Mouse (Mus musculus) embryonic facial prominence, embryonic 11.5 days (tissue): ENCODE measurements around the gene Scd1. TPM values are rescaled to one million over a fixed set of nuclear protein-coding genes. Genes with fewer than 3 reads are reported as not detected.

Source experiments
- ATAC-seq: fragments of 200-750 bp; cut with Nextera tagmentation; replicated peaks from 2 replicates; pipeline ENCODE4 v1.8.0; 2017; ENCODE audit warnings: low read depth; ENCODE audit not compliant: insufficient number of reproducible peaks, low FRiP score, low TSS enrichment
- DNase-seq: peaks from one replicate; pipeline ENCODE4 v3.0.0-alpha.2; 2015; ENCODE audit warnings: low spot score
- H3K27ac ChIP-seq: fragments of 300-500 bp; sonication (generic); replicated peaks from 2 replicates; pipeline ENCODE4 v1.5.1; 2014; ENCODE audit warnings: mild to moderate bottlenecking, low read depth, low read length, control low read depth
- H3K27me3 ChIP-seq: fragments of 300-500 bp; sonication (generic); 2 replicates; pipeline ENCODE4 v1.6.1; 2014; ENCODE audit warnings: mild to moderate bottlenecking, low read length, moderate library complexity, mixed read lengths; ENCODE audit not compliant: control insufficient read depth, insufficient read depth
- H3K36me3 ChIP-seq: fragments of 300-500 bp; sonication (generic); replicated peaks from 2 replicates; pipeline ENCODE4 v1.6.1; 2014; ENCODE audit warnings: low read depth, mild to moderate bottlenecking, low read length, moderate library complexity, mixed read lengths; ENCODE audit not compliant: control insufficient read depth, insufficient read depth
- H3K4me1 ChIP-seq: fragments of 300-500 bp; sonication (generic); 2 replicates; pipeline ENCODE4 v1.6.1; 2014; ENCODE audit warnings: low read length, mixed read lengths; ENCODE audit not compliant: control insufficient read depth, insufficient read depth
- H3K4me2 ChIP-seq: fragments of 300-500 bp; sonication (generic); 2 replicates; pipeline ENCODE4 v1.6.1; 2014; ENCODE audit warnings: low read depth, mild to moderate bottlenecking, control low read depth, low read length, moderate library complexity
- H3K4me3 ChIP-seq: fragments of 300-500 bp; sonication (generic); 2 replicates; pipeline ENCODE4 v1.5.1; 2014; ENCODE audit warnings: low read depth, low read length, control low read depth
- H3K9ac ChIP-seq: fragments of 300-500 bp; sonication (generic); replicated peaks from 2 replicates; pipeline ENCODE4 v1.6.1; 2014; ENCODE audit warnings: mild to moderate bottlenecking, control low read depth, low read length
- H3K9me3 ChIP-seq: fragments of 300-500 bp; sonication (generic); replicated peaks from 2 replicates; pipeline ENCODE4 v1.6.1; 2016; ENCODE audit warnings: mild to moderate bottlenecking, low read length, inconsistent platforms, mixed read lengths; ENCODE audit not compliant: control insufficient read depth
- WGBS: fragments of 180-500 bp; shearing (Covaris S2); extraction: QIAGEN DNeasy Blood & Tissue Kit; methylation state at CpG from one replicate; pipeline ENCODE4 v1.1.7; 2014; 5-methylcytosine and 5-hydroxymethylcytosine counted together
- polyA plus RNA-seq: library from polyadenylated mRNA; unstranded; fragments of >200 nt; fragmentation: Nextera tagmentation; extraction: Ambion mirVana; gene quantifications from 2 replicates; pipeline ENCODE4 v1.2.1, GENCODE M21; 2014

Scd1 gene
- polyA plus RNA-seq, 1 experiment from 2014 or later, result 14.2 TPM

DNA sequence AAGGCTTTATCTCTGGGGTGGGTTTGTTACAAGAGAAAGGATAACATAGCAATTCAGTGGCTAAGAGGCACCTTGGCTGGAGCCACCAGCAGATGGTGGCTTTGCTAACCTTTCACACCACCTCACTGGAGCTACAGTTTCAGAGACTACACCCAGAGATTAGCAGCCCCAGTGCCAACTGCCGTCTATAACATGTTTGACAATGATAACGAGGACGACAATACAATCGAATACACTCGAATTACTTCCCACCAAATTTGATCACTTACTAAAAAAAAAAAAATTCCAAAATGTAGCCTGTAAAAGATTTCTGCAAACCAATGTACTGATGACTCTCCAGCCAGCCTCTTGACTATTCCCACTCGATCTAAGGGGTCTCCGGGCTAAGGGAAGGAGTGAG lies 12.7 kb downstream of the Scd1 start:
- Histone ChIP-seq H3K4me2 (no peak overlapping the region), H3K4me3 (no peak overlapping the region), H3K27me3 (no peaks in the 10 kb centered on the region), H3K36me3 (no peaks in the 10 kb centered on the region), H3K4me1 (no peaks in the 10 kb centered on the region), H3K9me3 (no peaks in the 10 kb centered on the region), H3K27ac (no peak overlapping the region), H3K9ac (no peak overlapping the region)
- no peak for ATAC-seq
- no peak for DNase-seq
- 88% methylated on average over 7 of the region's 7 CpGs for WGBS

DNA sequence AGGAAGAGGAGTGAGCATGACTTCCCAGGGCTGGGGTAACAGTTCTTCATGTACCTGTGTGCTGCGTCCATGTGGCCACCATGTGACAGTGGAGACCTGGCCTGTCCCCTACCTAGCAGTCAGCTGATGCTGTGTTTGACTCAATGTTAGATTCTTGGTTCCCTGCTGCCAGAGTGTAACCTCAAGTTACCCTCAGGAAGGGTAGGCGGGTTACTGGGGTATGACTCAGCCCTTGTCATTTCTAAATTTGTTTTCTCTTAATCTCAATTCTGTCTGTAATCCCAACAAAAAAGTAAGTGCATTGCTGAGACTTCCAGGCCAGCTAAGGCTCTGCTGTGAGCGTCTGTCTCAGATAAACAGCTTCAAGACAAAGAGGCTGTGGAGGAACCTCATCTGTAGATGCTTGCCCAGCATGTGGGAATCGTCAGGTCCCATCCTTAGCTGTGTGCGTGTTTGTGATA lies 13.7 kb downstream of the Scd1 start:
- Histone ChIP-seq H3K27me3 (no peaks in the 10 kb centered on the region), H3K9ac (no peak overlapping the region), H3K36me3 (no peaks in the 10 kb centered on the region), H3K4me1 (no peaks in the 10 kb centered on the region), H3K4me2 (no peak overlapping the region), H3K4me3 (no peak overlapping the region), H3K27ac (no peak overlapping the region), H3K9me3 (no peaks in the 10 kb centered on the region)
- ATAC-seq (no peak), DNase-seq (no peak)
- 76% methylated on average over 5 of the region's 5 CpGs for WGBS

DNA sequence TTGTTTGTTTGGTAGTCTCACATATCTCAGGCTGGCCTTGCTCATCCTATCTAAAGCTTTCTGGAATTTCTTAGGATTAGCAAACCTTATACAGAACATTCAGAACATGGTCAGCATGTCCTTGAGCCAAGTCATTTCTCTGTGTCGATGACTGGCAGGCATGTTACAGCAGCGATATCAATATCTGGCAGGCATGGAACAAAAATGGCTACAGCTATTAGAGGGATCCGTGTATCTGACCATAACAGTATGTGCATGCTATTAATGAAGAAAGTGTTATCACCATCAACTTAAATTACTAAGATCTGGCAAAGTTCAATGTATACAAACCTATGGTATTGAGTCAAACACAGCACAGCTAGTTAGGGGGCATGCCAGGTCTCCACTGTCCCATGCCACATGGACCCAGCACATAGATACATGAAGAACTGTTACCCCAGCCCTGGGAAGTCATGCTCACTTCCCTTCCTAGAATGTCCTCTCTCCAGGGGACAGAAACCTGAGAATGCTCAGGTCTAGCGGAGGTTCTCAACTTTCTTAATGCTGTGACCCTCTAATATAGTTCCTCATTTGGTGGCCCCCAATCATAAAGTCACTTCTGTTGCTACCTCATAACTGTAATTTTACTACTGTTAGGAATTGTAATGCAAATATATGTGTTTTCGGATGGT lies 15.2 kb downstream of the Scd1 start:
- 76% methylated on average over 5 of the region's 5 CpGs for WGBS
- no peak overlapping the region for H3K4me2 ChIP-seq
- no peak overlapping the region for H3K27ac ChIP-seq
- no peak overlapping the region for H3K4me3 ChIP-seq
- ATAC-seq (no peak), DNase-seq (no peak)
- no peaks in the 10 kb centered on the region for H3K9me3 ChIP-seq
- H3K9ac ChIP-seq, result no peak overlapping the region
- no peaks in the 10 kb centered on the region for H3K36me3 ChIP-seq
- no peaks in the 10 kb centered on the region for H3K4me1 ChIP-seq
- H3K27me3 ChIP-seq, result no peaks in the 10 kb centered on the region

DNA sequence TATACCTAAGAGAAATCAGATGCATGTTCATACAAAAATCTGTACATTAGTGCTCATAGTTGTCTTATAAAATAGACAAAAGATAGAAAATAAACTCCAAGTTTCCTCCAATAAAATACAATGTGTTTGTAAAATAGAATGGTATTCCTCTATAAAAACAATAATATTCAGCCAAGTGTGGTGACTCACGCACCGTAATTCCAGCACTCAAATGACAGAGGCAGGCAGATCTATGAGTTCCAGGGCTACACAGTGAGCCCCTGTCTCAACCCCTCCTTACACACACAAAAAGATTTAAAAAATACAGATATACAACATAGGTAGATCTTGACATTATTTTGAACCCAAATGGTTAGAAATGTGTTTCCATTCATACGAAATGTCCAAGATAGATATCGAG lies 15.8 kb downstream of the Scd1 start:
- Histone ChIP-seq H3K4me2 (no peak overlapping the region), H3K4me3 (no peak overlapping the region), H3K27ac (no peak overlapping the region), H3K9ac (no peak overlapping the region), H3K9me3 (no peaks in the 10 kb centered on the region), H3K36me3 (no peaks in the 10 kb centered on the region), H3K27me3 (no peaks in the 10 kb centered on the region), H3K4me1 (no peaks in the 10 kb centered on the region)
- WGBS, result 95% methylated on average over 4 of the region's 4 CpGs
- DNase-seq (no peak), ATAC-seq (no peak)

DNA sequence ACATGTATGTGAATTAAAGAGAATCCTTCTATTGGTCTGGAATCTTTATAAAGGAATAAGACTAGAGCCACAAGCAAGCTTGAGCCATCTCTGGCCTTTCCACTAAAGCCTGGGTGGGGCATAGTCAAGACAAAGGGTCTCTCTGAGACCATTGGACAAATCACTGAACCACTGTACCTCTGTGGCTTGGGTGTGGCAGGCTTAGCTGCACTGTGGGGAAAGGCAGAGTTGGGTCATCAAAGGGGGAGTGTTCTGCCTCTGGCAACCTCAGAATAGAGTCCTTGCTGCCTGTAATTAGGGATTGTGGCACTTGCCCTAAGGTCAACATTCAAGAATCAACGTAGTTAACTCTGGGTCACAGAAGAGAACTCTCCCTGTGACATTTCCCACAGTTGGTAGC lies 18.2 kb downstream of the Scd1 start:
- Histone ChIP-seq H3K4me2 (no peak overlapping the region; the same call in 1 of the 2 replicates), H3K36me3 (no peaks in the 10 kb centered on the region), H3K4me1 (no peaks in the 10 kb centered on the region), H3K27me3 (no peaks in the 10 kb centered on the region), H3K27ac (no peak overlapping the region), H3K9ac (no peak overlapping the region), H3K4me3 (no peak overlapping the region), H3K9me3 (no peaks in the 10 kb centered on the region)
- ATAC-seq (no peak), DNase-seq (no peak)
- WGBS, result 7% methylated on average over 1 of the region's 1 CpGs

DNA sequence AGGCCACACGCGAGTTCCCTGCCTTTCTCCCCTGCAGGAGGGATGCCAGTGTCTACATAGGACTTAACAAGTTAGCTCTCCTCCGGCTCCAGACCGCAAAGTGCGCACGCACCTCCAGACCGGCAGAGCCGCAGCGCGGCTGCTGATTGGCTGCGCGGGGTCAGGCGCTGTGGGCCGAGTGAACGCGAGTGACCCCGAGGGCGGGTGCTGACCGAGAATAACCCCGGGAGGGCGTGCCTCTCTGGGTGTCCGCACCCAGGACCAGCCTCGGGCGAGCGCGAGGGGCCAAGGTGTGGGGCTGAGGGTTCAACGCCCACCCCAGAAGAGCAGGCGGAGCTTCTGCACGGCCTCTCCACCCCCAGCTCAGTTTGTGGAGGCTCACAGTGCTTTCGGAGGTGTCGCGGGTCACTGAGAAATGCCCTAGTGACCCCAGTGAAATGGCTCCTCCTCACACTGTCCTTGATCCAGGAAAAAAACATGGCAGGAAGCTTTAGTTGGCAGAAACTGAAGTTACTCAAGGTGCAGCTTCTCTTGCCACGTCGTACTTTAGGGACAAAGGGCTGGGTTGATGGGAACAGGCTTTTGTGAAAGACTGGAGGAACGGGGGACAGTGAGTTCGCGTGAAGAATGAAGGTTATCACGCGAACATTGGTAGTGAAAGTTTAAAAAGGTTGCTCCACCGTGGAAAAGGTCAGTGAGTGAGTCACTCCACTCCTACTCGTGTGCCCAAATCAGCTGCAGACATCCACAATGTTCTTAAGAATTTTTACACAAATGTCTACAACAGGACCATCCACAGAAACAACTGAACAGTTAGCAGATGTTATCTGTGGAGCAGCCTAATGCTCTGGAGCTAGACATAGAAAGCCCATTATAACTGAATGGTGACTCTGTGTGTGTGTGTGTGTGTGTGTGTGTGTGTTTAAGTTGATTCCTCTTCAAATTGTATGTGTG lies 18.9 kb downstream of the Scd1 start:
- H3K27ac ChIP-seq, result peak overlapping the region; percentile 72
- peak overlapping the region; percentile 63 for H3K9ac ChIP-seq
- DNase-seq (peak; percentile 95), ATAC-seq (peak; percentile 89)
- H3K4me2 ChIP-seq, result peak overlapping the region; percentile 49
- no peaks in the 10 kb centered on the region for H3K27me3 ChIP-seq
- no peaks in the 10 kb centered on the region for H3K36me3 ChIP-seq
- H3K9me3 ChIP-seq, result no peaks in the 10 kb centered on the region
- WGBS, result 4% methylated on average over 41 of the region's 41 CpGs
- H3K4me1 ChIP-seq, result no peaks in the 10 kb centered on the region
- peak overlapping the region; percentile 44 for H3K4me3 ChIP-seq

DNA sequence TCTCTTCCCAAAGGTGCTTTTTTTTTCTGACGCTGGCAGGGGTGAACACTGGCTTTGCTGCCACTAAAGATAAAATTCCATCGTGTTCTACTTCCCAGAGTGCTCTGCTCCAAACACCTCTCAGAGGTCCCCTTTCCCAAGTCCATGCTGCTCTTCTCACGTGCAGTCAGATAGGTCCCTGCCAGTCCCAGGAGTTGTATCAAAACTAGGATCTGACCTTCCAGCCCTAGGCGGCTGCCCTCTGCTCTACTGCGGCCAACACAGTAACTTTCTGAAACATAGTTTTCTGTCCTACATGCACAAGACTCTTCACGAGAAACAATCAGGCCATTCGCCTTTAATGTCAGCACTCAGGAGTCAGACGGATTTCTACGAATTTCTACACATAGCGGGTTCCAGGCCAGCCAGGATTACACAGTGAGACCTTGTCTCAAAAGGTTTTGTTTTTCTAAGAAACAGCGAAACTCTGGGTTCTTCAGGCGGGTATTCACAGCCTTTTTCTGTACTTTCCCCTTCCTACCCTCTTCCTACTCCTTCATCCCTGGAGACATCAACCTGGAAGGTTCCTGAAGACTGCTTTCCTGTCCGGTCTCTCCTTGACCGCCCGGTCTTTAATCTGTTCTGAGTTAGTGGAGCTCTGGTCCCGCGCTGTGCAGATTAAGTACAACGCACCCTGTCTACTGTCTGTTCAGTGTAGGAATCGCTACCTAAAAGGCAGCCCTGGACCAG lies 19.8 kb downstream of the Scd1 start:
- peak overlapping the region; percentile 72 for H3K27ac ChIP-seq
- no peaks in the 10 kb centered on the region for H3K9me3 ChIP-seq
- peak overlapping the region; percentile 63 for H3K9ac ChIP-seq
- H3K4me2 ChIP-seq, result peak overlapping the region; percentile 49
- H3K4me3 ChIP-seq, result peak overlapping the region; percentile 44
- ATAC-seq, result no peak
- WGBS, result 26% methylated on average over 19 of the region's 19 CpGs
- DNase-seq, result peak; percentile 24
- H3K36me3 ChIP-seq, result no peaks in the 10 kb centered on the region
- H3K4me1 ChIP-seq, result no peaks in the 10 kb centered on the region
- H3K27me3 ChIP-seq, result no peaks in the 10 kb centered on the region
